29 mouse cellular contexts compared by ENCODE assay signal in the genomic region with DNA sequence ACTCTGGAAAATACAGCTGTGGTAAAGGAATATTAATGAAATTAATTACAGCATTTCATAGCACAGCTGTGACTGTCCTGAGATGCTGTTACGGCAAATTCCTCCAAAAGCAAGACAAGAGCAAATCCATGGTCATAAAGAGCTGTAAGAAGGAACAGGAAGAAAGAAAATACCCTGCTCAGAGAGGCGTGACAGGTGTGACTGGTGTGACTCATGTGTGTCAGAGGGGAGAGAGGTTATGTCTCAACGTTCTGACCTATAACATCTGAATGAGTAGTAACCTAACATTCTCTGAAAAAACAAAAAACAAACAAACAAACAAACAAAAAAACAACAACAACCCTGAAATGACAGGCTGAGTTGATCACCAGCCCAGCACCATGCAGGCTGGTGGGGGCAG.
DNase-seq lines count a peak whose midpoint lies in the region; ATAC-seq and TF ChIP-seq lines count a peak whose summit lies in the region.
"Had no signal": no experiment of that assay in that cellular context is flagged by ENCODE, and none has a peak within 500 bp of the region (broad histone marks: within the 10 kb centered on the region; RNA-seq: fewer than 3 reads in every experiment).

No protein-coding gene starts in this region.

- no peak overlapping the region for H3K27ac ChIP-seq in heart, adult 2 months
- peak overlapping the region; percentile 55; the same call in 1 of the 2 replicates for H3K27ac ChIP-seq in layer of hippocampus, adult 2 months
- no peak overlapping the region for H3K27ac ChIP-seq in intestine, embryonic 15.5 days
- H3K27ac ChIP-seq: embryonic facial prominence, embryonic 12.5 days; forebrain, embryonic 10.5 days; hindbrain, embryonic 13.5 days; limb, embryonic 12.5 days; liver, embryonic 15.5 days; midbrain, embryonic 10.5 days; midbrain, embryonic 15.5 days; neural tube, embryonic 15.5 days had no signal

- TF ChIP-seq EP300 in heart, adult 2 months (IDR thresholded peaks at IDR 0.05; ENCODE audit: insufficient read depth, low read depth, low read length) = no peak

- DNase-seq in heart, adult 11 months = peak; percentile 4
- no peak for DNase-seq in heart, adult 2 months
- DNase-seq in layer of hippocampus, adult 2 months (ENCODE audit: low spot score in 2 of 2) = no peak
- DNase-seq in layer of hippocampus, adult 9-11 months = no peak
- DNase-seq in ovary, postnatal 10 days (ENCODE audit: low spot score) = no peak
- no peak for DNase-seq in gastrocnemius, postnatal 14 days
- DNase-seq: adrenal gland, postnatal 10 days; cerebellum, adult 9-10 months; cerebellum, postnatal 36 days; gastrocnemius, postnatal 25 days; heart, adult 18-20 months; heart, postnatal 4 days; kidney, adult 2 months; kidney, postnatal 4 days; lung, embryonic 14.5 days; lung, postnatal 14 days; right cerebral cortex, adult 18-20 months; spleen, adult 18-20 months had no signal

- TF ChIP-seq CTCF in heart, adult 2 months (IDR thresholded peaks at IDR 0.05) = no peak
- TF ChIP-seq CTCF in layer of hippocampus, adult 2 months (conservative IDR thresholded peaks at IDR 0.05) = no peak

- intact Hi-C loops in heart, adult 2 months (cut with DNase I) = no loop called here
- intact Hi-C loops in gastrocnemius, postnatal 14 days (cut with DNase I; ENCODE audit: low total_unique reads) = no loop called here

- H3K9me3 ChIP-seq in intestine, embryonic 15.5 days = no peaks in the 10 kb centered on the region
- H3K9me3 ChIP-seq: embryonic facial prominence, embryonic 12.5 days; forebrain, embryonic 10.5 days; G1E; heart, embryonic 12.5 days; hindbrain, embryonic 13.5 days; limb, embryonic 12.5 days; liver, embryonic 15.5 days; midbrain, embryonic 10.5 days; midbrain, embryonic 15.5 days; neural tube, embryonic 15.5 days had no signal

- H3K36me3 ChIP-seq in heart, adult 2 months (ENCODE audit: control insufficient read depth, insufficient read depth, low read length) = no peaks in the 10 kb centered on the region
- no peaks in the 10 kb centered on the region for H3K36me3 ChIP-seq in intestine, embryonic 15.5 days
- H3K36me3 ChIP-seq: embryonic facial prominence, embryonic 12.5 days; forebrain, embryonic 10.5 days; G1E; heart, embryonic 12.5 days; hindbrain, embryonic 13.5 days; limb, embryonic 12.5 days; liver, embryonic 15.5 days; midbrain, embryonic 10.5 days; midbrain, embryonic 15.5 days; neural tube, embryonic 15.5 days had no signal

- ATAC-seq in intestine, embryonic 15.5 days = peak; percentile 77
- ATAC-seq: midbrain, embryonic 15.5 days had no signal

- H3K4me3 ChIP-seq in heart, adult 2 months = no peak overlapping the region
- H3K4me3 ChIP-seq in layer of hippocampus, adult 2 months = no peak overlapping the region
- no peak overlapping the region for H3K4me3 ChIP-seq in intestine, embryonic 15.5 days (replicated peaks)
- H3K4me3 ChIP-seq: embryonic facial prominence, embryonic 12.5 days; forebrain, embryonic 10.5 days; heart, embryonic 12.5 days; hindbrain, embryonic 13.5 days; limb, embryonic 12.5 days; liver, embryonic 15.5 days; midbrain, embryonic 10.5 days; midbrain, embryonic 15.5 days; neural tube, embryonic 15.5 days had no signal

- H3K4me1 ChIP-seq in heart, adult 2 months (ENCODE audit: control insufficient read depth, insufficient read depth, low read length) = no peaks in the 10 kb centered on the region
- no peaks in the 10 kb centered on the region for H3K4me1 ChIP-seq in intestine, embryonic 15.5 days (replicated peaks)
- H3K4me1 ChIP-seq: embryonic facial prominence, embryonic 12.5 days; forebrain, embryonic 10.5 days; heart, embryonic 12.5 days; limb, embryonic 12.5 days; liver, embryonic 15.5 days; midbrain, embryonic 10.5 days; midbrain, embryonic 15.5 days; neural tube, embryonic 15.5 days had no signal

- H3K4me2 ChIP-seq in intestine, embryonic 15.5 days (replicated peaks) = no peak overlapping the region
- H3K4me2 ChIP-seq: embryonic facial prominence, embryonic 12.5 days; heart, embryonic 12.5 days; hindbrain, embryonic 13.5 days; limb, embryonic 12.5 days; liver, embryonic 15.5 days; lung, embryonic 14.5 days; midbrain, embryonic 15.5 days; neural tube, embryonic 15.5 days had no signal

- no peaks in the 10 kb centered on the region for H3K79me2 ChIP-seq in heart, adult 2 months (replicated peaks; ENCODE audit: control insufficient read depth, insufficient read depth, low read length)

- H3K27me3 ChIP-seq in heart, adult 2 months (ENCODE audit: control insufficient read depth, insufficient read depth, low read length) = no peaks in the 10 kb centered on the region
- no peaks in the 10 kb centered on the region for H3K27me3 ChIP-seq in intestine, embryonic 15.5 days (replicated peaks)
- H3K27me3 ChIP-seq: embryonic facial prominence, embryonic 12.5 days; heart, embryonic 12.5 days; hindbrain, embryonic 13.5 days; limb, embryonic 12.5 days; liver, embryonic 15.5 days; midbrain, embryonic 15.5 days; neural tube, embryonic 15.5 days had no signal

- WGBS in heart, adult 2 months = 68% methylated on average over 3 of the region's 3 CpGs
- WGBS in intestine, embryonic 15.5 days = 47% methylated on average over 3 of the region's 3 CpGs

- H3K9ac ChIP-seq in heart, adult 2 months (ENCODE audit: low read depth, low read length) = no peak overlapping the region
- no peak overlapping the region for H3K9ac ChIP-seq in intestine, embryonic 15.5 days
- H3K9ac ChIP-seq: embryonic facial prominence, embryonic 12.5 days; heart, embryonic 12.5 days; hindbrain, embryonic 13.5 days; limb, embryonic 12.5 days; liver, embryonic 15.5 days; lung, embryonic 14.5 days; midbrain, embryonic 15.5 days; neural tube, embryonic 15.5 days had no signal

- TF ChIP-seq POLR2A in heart, adult 2 months (IDR thresholded peaks at IDR 0.05; ENCODE audit: insufficient read depth, low read depth, low read length) = no peak
